Mouse (Mus musculus): ENCODE results near the gene Ly6g6c.

Gene Ly6g6c

GRCm38 (mm10) chr17:35057090-35057489, 8.1 kb upstream of the Ly6g6c start:
- DNase-seq (ENCODE audit: low read depth): no peak

- no peak for DNase-seq (ENCODE audit: low read depth)
These were observed 6.9 kb upstream of the Ly6g6c start for GRCm38 (mm10) chr17:35058316-35058715.

GRCm38 (mm10) chr17:35058911-35059892, 6.0 kb upstream of the Ly6g6c start, which contains the start of gene Ddah2:
TSS of gene Ddah2 (plus strand) at chr17:35059035.
- DNase-seq (ENCODE audit: low read depth): peak; percentile 57

- no peak for DNase-seq (ENCODE audit: low read depth)
These were observed 5.1 kb upstream of the Ly6g6c start for GRCm38 (mm10) chr17:35060071-35060470.

GRCm38 (mm10) chr17:35060737-35061297, 4.4 kb upstream of the Ly6g6c start:
- no peak for DNase-seq (ENCODE audit: low read depth)

GRCm38 (mm10) chr17:35061299-35061698, 3.9 kb upstream of the Ly6g6c start:
- no peak for DNase-seq (ENCODE audit: low read depth)

GRCm38 (mm10) chr17:35063466-35063865, 1.7 kb upstream of the Ly6g6c start:
- no peak for DNase-seq (ENCODE audit: low read depth)

- no peak for DNase-seq (ENCODE audit: low read depth)
These were observed 760 bp upstream of the Ly6g6c start for GRCm38 (mm10) chr17:35064378-35064877.

GRCm38 (mm10) chr17:35066084-35066483, 896 bp downstream of the Ly6g6c start, which contains the start of gene Mpig6b:
TSS of gene Mpig6b (minus strand) at chr17:35066184.
- no peak for DNase-seq (ENCODE audit: low read depth)

GRCm38 (mm10) chr17:35068213-35068914, 3.2 kb downstream of the Ly6g6c start:
- DNase-seq (ENCODE audit: low read depth): no peak

- DNase-seq (ENCODE audit: low read depth): no peak
These were observed 5.5 kb downstream of the Ly6g6c start for GRCm38 (mm10) chr17:35070556-35071229.

GRCm38 (mm10) chr17:35071454-35071853, 6.3 kb downstream of the Ly6g6c start:
- DNase-seq (ENCODE audit: low read depth): no peak

- DNase-seq (ENCODE audit: low read depth): no peak
These were observed 8.9 kb downstream of the Ly6g6c start for GRCm38 (mm10) chr17:35074097-35074496.

- no peak for DNase-seq (ENCODE audit: low read depth)
These were observed 11.5 kb downstream of the Ly6g6c start, which contains the start of gene Ly6g6e for GRCm38 (mm10) chr17:35076507-35077176. TSS of gene Ly6g6e (plus strand) at chr17:35076902.

- no peak for DNase-seq (ENCODE audit: low read depth)
These were observed 12.1 kb downstream of the Ly6g6c start for GRCm38 (mm10) chr17:35077285-35077684.

GRCm38 (mm10) chr17:35077786-35078233, 12.6 kb downstream of the Ly6g6c start, which contains the start of gene Ly6g6d:
TSS of gene Ly6g6d (minus strand) at chr17:35078065.
- no peak for DNase-seq (ENCODE audit: low read depth)

GRCm38 (mm10) chr17:35079778-35080177, 14.6 kb downstream of the Ly6g6c start:
- DNase-seq (ENCODE audit: low read depth): no peak

GRCm38 (mm10) chr17:35080248-35080647, 15.1 kb downstream of the Ly6g6c start:
- no peak for DNase-seq (ENCODE audit: low read depth)

GRCm38 (mm10) chr17:35080710-35081109, 15.5 kb downstream of the Ly6g6c start:
- no peak for DNase-seq (ENCODE audit: low read depth)

- no peak for DNase-seq (ENCODE audit: low read depth)
These were observed 17.8 kb downstream of the Ly6g6c start for GRCm38 (mm10) chr17:35082841-35083576.

Data from fibroblast of lung, adult 2 months (primary cell).